Mouse (Mus musculus): ENCODE results near the gene Gtf3c6. TPM values are rescaled to one million over a fixed set of nuclear protein-coding genes. Genes with fewer than 3 reads are reported as not detected.

Gtf3c6 gene
- polyA plus RNA-seq, 1 experiment, result 17.2 TPM

GRCm38 (mm10) chr10:40233241-40233640, 24.7 kb downstream of the Gtf3c6 start:
- Histone ChIP-seq H3K4me1 (peaks cover 23% of the 10 kb centered on the region), H3K4me3 (replicated peaks) (no peak overlapping the region), H3K36me3 (replicated peaks; ENCODE audit: low read length) (peaks cover 92% of the 10 kb centered on the region), H3K27me3 (replicated peaks) (no peaks in the 10 kb centered on the region), H3K9me3 (no peaks in the 10 kb centered on the region)
- no peak for TF ChIP-seq GATA1 (IDR thresholded peaks at IDR 0.05; ENCODE audit: borderline replicate concordance, low read length)
- TF ChIP-seq FLI1 (IDR thresholded peaks at IDR 0.05; ENCODE audit: low read length), result no peak

GRCm38 (mm10) chr10:40232442-40232841, 25.5 kb downstream of the Gtf3c6 start:
- Histone ChIP-seq H3K9me3 (no peaks in the 10 kb centered on the region), H3K36me3 (replicated peaks; ENCODE audit: low read length) (peaks cover 92% of the 10 kb centered on the region), H3K27me3 (replicated peaks) (no peaks in the 10 kb centered on the region), H3K4me1 (peaks cover 23% of the 10 kb centered on the region), H3K4me3 (replicated peaks) (peak overlapping the region; percentile 20)
- TF ChIP-seq FLI1 (IDR thresholded peaks at IDR 0.05; ENCODE audit: low read length), result no peak
- TF ChIP-seq GATA1 (IDR thresholded peaks at IDR 0.05; ENCODE audit: borderline replicate concordance, low read length), result no peak

- TF ChIP-seq GATA1 (IDR thresholded peaks at IDR 0.05; ENCODE audit: borderline replicate concordance, low read length), result no peak
- TF ChIP-seq FLI1 (IDR thresholded peaks at IDR 0.05; ENCODE audit: low read length), result no peak
- no peaks in the 10 kb centered on the region for H3K9me3 ChIP-seq
- no peak overlapping the region for H3K4me3 ChIP-seq (replicated peaks)
- no peaks in the 10 kb centered on the region for H3K27me3 ChIP-seq (replicated peaks)
- H3K36me3 ChIP-seq (replicated peaks; ENCODE audit: low read length), result peaks cover 92% of the 10 kb centered on the region
- peaks cover 23% of the 10 kb centered on the region for H3K4me1 ChIP-seq
These were observed 28.2 kb downstream of the Gtf3c6 start for GRCm38 (mm10) chr10:40229725-40230124.

- H3K4me3 ChIP-seq (replicated peaks), result no peak overlapping the region
- no peaks in the 10 kb centered on the region; the same call in 1 of the 2 replicates for H3K9me3 ChIP-seq
- H3K27me3 ChIP-seq (replicated peaks), result no peaks in the 10 kb centered on the region
- H3K4me1 ChIP-seq, result peaks cover 15% of the 10 kb centered on the region
- H3K36me3 ChIP-seq (replicated peaks; ENCODE audit: low read length), result peaks cover 92% of the 10 kb centered on the region
- TF ChIP-seq GATA1 (IDR thresholded peaks at IDR 0.05; ENCODE audit: borderline replicate concordance, low read length), result no peak
- TF ChIP-seq FLI1 (IDR thresholded peaks at IDR 0.05; ENCODE audit: low read length), result no peak
These were observed 30.1 kb downstream of the Gtf3c6 start for GRCm38 (mm10) chr10:40227660-40228303.

GRCm38 (mm10) chr10:40218874-40219273, 39.0 kb downstream of the Gtf3c6 start:
- Histone ChIP-seq H3K36me3 (replicated peaks; ENCODE audit: low read length) (peaks cover 33% of the 10 kb centered on the region), H3K4me3 (replicated peaks) (no peak overlapping the region), H3K4me1 (no peaks in the 10 kb centered on the region), H3K9me3 (peaks cover 18% of the 10 kb centered on the region), H3K27me3 (replicated peaks) (no peaks in the 10 kb centered on the region)
- no peak for TF ChIP-seq GATA1 (IDR thresholded peaks at IDR 0.05; ENCODE audit: borderline replicate concordance, low read length)
- no peak for TF ChIP-seq FLI1 (IDR thresholded peaks at IDR 0.05; ENCODE audit: low read length)

GRCm38 (mm10) chr10:40212443-40213169, 45.3 kb downstream of the Gtf3c6 start:
- Histone ChIP-seq H3K9me3 (no peaks in the 10 kb centered on the region), H3K36me3 (replicated peaks; ENCODE audit: low read length) (no peaks in the 10 kb centered on the region), H3K27me3 (replicated peaks) (no peaks in the 10 kb centered on the region), H3K4me1 (peaks cover 9% of the 10 kb centered on the region), H3K4me3 (replicated peaks) (peak overlapping the region; percentile 81)
- TF ChIP-seq FLI1 (IDR thresholded peaks at IDR 0.05; ENCODE audit: low read length), result no peak
- no peak for TF ChIP-seq GATA1 (IDR thresholded peaks at IDR 0.05; ENCODE audit: borderline replicate concordance, low read length)

Other genes with a start within 250 kb of the Gtf3c6 start
- gene Mfsd4b1, start 232.8 kb downstream of the Gtf3c6 start, polyA plus RNA-seq (2012; ENCODE audit: insufficient read depth, low replicate concordance), result not detected in 2 replicates
- gene Slc16a10, start 115.8 kb downstream of the Gtf3c6 start, polyA plus RNA-seq (2012; ENCODE audit: insufficient read depth, low replicate concordance), result 7.0 and 10.9 TPM in 2 replicates
- 1.3 TPM in 1 of 2 replicates, not detected in the other for gene Rpf2, start 11.1 kb downstream of the Gtf3c6 start, polyA plus RNA-seq (2012; ENCODE audit: insufficient read depth, low replicate concordance)
- 0.79 and 10.4 TPM in 2 replicates for gene Amd1, start 44.1 kb upstream of the Gtf3c6 start, polyA plus RNA-seq (2012; ENCODE audit: insufficient read depth, low replicate concordance)
- 4.8 and 7.2 TPM in 2 replicates for gene Cdk19, start 81.5 kb upstream of the Gtf3c6 start, polyA plus RNA-seq (2012; ENCODE audit: insufficient read depth, low replicate concordance)